Mouse (Mus musculus) hindbrain, embryonic 13.5 days (tissue): Measurements from ENCODE around the gene Camkv. TPM values are rescaled to one million over a fixed set of nuclear protein-coding genes. Genes with fewer than 3 reads are reported as not detected.

Experiments
- ATAC-seq: fragments of 200-750 bp; cut with Nextera tagmentation; 2 replicates; pipeline ENCODE4 v1.8.0; 2017; ENCODE audit warnings: moderate TSS enrichment; ENCODE audit not compliant: low FRiP score
- H3K27ac ChIP-seq: fragments of 300-500 bp; sonication (generic); 2 replicates; pipeline ENCODE4 v1.5.1; 2015; ENCODE audit warnings: inconsistent platforms, mild to moderate bottlenecking, moderate library complexity
- H3K27me3 ChIP-seq: fragments of 300-500 bp; sonication (generic); 2 replicates; pipeline ENCODE4 v1.6.1; 2015; ENCODE audit warnings: mild to moderate bottlenecking, inconsistent platforms
- H3K36me3 ChIP-seq: fragments of 300-500 bp; sonication (generic); 2 replicates; pipeline ENCODE4 v1.6.1; 2015; ENCODE audit warnings: mild to moderate bottlenecking, inconsistent platforms
- H3K4me1 ChIP-seq: fragments of 300-500 bp; sonication (generic); replicated peaks from 2 replicates; pipeline ENCODE4 v1.6.1; 2015; ENCODE audit warnings: inconsistent platforms
- H3K4me2 ChIP-seq: fragments of 300-500 bp; sonication (generic); 2 replicates; pipeline ENCODE4 v1.6.1; 2015; ENCODE audit warnings: inconsistent platforms, mild to moderate bottlenecking, moderate library complexity
- H3K4me3 ChIP-seq: fragments of 300-500 bp; sonication (generic); 2 replicates; pipeline ENCODE4 v1.5.1; 2015; ENCODE audit warnings: mild to moderate bottlenecking, inconsistent platforms
- H3K9ac ChIP-seq: fragments of 300-500 bp; sonication (generic); 2 replicates; pipeline ENCODE4 v1.6.1; 2015; ENCODE audit warnings: mild to moderate bottlenecking, inconsistent platforms
- H3K9me3 ChIP-seq: fragments of 300-500 bp; sonication (generic); 2 replicates; pipeline ENCODE4 v1.6.1; 2016; ENCODE audit warnings: inconsistent platforms
- WGBS: fragments of 180-500 bp; shearing (Covaris S2); methylation state at CpG from one replicate; pipeline ENCODE4 v1.1.7; 2015; 5-methylcytosine and 5-hydroxymethylcytosine counted together
- polyA plus RNA-seq: library from polyadenylated mRNA; unstranded; fragments of >200 nt; fragmentation: Nextera tagmentation; extraction: Ambion mirVana; gene quantifications from 2 replicates; pipeline ENCODE4 v1.2.1, GENCODE M21; 2015

Gene Camkv
- polyA plus RNA-seq, 1 experiment from 2014 or later, result 12.4 TPM

DNA sequence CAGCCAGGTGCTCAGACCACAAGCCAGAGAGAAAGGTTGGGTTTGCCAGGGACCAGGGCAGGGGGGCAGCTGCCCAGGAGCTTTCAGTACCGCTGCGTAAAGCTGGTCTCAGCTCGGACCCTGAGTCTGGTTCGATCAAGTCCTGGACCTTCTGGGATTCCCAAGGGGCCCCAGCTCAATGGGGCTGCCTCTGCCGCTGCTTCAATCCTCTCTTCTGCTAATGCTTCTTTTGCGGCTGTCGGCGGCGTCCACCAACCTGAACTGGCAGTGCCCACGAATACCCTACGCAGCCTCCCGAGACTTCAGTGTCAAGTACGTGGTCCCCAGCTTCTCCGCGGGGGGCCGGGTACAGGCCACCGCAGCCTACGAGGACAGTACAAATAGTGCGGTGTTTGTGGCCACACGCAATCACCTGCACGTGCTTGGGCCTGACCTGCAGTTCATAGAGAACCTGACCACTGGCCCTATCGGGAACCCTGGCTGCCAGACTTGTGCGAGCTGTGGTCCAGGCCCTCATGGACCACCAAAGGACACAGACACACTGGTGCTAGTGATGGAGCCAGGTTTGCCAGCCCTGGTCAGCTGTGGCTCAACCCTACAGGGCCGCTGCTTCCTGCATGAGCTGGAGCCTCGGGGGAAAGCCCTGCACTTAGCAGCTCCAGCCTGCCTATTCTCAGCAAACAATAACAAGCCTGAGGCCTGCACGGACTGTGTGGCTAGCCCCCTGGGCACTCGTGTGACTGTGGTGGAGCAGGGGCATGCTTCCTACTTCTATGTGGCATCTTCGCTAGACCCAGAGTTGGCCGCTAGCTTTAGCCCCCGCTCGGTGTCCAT is 28.3 kb upstream of the Camkv start:
- Histone ChIP-seq H3K9me3 (no peaks in the 10 kb centered on the region), H3K4me3 (peak overlapping the region; percentile 30), H3K27me3 (peaks cover 21% of the 10 kb centered on the region), H3K27ac (no peak overlapping the region), H3K36me3 (peaks cover 13% of the 10 kb centered on the region), H3K4me1 (peaks cover 23% of the 10 kb centered on the region), H3K9ac (peak overlapping the region; percentile 63), H3K4me2 (peak overlapping the region; percentile 54)
- WGBS, result 48% methylated on average over 31 of the region's 31 CpGs
- no peak for ATAC-seq

DNA sequence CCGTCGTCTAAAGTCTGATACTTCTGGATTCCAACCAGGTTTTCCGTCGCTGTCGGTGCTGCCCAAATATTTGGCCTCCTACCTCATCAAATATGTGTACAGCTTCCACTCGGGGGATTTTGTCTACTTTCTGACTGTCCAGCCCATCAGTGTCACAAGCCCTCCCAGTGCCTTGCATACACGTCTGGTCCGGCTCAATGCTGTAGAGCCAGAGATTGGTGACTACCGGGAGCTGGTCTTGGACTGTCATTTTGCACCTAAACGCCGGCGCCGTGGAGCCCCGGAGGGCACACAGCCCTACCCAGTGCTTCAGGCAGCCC is 27.7 kb upstream of the Camkv start:
- 82% methylated on average over 14 of the region's 14 CpGs for WGBS
- peaks cover 23% of the 10 kb centered on the region for H3K4me1 ChIP-seq
- no peaks in the 10 kb centered on the region for H3K9me3 ChIP-seq
- peak overlapping the region; percentile 54; the same call in 1 of the 2 replicates for H3K4me2 ChIP-seq
- H3K27ac ChIP-seq, result no peak overlapping the region
- no peak overlapping the region for H3K9ac ChIP-seq
- ATAC-seq, result no peak
- H3K36me3 ChIP-seq, result peaks cover 7% of the 10 kb centered on the region
- peaks cover 15% of the 10 kb centered on the region for H3K27me3 ChIP-seq
- no peak overlapping the region for H3K4me3 ChIP-seq

DNA sequence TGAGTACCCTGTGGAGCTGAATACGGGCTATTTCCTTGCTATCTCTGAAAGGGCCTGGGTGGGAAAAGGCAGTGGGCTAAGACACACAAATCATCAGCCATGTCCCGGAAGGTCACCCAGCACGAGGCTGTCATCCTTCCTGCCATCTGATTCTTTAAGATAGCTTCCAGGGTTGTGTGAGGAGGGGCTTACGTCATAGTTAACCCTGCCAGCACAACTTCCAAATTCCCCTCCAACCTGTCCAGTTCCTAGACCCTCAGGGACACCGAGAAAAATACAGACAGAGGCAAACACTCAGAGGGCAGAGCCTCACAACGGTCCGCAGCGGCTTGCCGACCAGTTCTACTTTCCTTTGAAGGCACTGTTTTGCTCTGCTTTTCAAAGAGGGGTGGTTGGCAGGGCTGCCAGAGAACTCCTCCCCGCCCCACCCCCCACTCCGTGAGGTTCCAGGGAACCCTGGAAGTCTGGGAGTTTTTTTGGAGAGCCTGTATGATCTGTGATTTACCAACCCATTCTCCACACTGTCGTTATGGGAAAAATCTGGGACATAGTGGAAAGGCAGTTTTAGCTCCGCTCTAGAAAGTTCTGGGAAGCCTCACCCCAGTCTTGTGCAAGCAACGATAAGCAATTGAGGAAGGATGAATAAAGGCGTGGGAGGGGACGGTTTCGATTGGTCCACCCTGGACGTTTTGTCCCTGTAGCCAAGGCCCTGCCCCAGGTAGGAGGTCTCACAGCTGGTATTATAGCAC is 26.9 kb upstream of the Camkv start:
- no peak overlapping the region for H3K9ac ChIP-seq
- no peaks in the 10 kb centered on the region for H3K36me3 ChIP-seq
- H3K27ac ChIP-seq, result no peak overlapping the region
- peaks cover 23% of the 10 kb centered on the region for H3K4me1 ChIP-seq
- H3K27me3 ChIP-seq, result peaks cover 14% of the 10 kb centered on the region
- no peaks in the 10 kb centered on the region for H3K9me3 ChIP-seq
- H3K4me3 ChIP-seq, result no peak overlapping the region
- ATAC-seq, result no peak
- WGBS, result 23% methylated on average over 18 of the region's 18 CpGs
- H3K4me2 ChIP-seq, result no peak overlapping the region

DNA sequence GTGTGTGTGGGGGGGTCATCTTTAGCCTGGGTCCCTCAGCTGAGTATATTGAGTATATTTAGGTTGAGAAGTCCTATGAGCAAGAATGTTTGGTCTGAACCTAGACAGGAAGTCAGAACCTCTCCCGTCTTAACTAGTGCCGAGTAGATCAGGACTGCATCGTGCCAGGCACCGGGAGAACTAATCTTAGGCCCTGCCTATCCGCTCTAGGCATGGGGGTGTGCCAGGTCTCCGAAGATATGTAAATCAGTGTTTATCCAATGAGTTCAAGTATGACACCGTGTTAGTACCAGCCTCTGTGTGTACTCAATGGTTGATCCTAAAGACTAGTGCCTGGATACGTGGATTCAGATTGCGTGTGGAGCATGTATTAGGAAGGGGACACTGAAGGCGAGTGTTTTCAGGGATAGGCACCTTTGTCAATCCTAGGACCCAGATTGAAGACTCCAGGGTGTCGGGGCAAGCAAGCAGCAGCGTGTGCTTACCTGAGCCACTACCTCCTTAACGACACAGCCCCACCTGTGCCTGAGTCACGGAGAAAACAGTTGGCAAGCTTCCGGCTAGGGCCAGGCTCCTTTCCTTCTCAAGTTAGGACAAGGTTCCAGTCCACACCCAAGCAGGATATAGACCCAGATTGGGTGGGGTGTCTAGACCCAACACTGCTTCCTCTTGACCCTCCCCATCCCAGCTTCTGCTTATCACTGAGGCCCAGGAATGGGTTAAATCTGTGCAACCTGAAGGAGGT is 25.3 kb upstream of the Camkv start:
- WGBS, result 92% methylated on average over 15 of the region's 15 CpGs
- no peak for ATAC-seq

DNA sequence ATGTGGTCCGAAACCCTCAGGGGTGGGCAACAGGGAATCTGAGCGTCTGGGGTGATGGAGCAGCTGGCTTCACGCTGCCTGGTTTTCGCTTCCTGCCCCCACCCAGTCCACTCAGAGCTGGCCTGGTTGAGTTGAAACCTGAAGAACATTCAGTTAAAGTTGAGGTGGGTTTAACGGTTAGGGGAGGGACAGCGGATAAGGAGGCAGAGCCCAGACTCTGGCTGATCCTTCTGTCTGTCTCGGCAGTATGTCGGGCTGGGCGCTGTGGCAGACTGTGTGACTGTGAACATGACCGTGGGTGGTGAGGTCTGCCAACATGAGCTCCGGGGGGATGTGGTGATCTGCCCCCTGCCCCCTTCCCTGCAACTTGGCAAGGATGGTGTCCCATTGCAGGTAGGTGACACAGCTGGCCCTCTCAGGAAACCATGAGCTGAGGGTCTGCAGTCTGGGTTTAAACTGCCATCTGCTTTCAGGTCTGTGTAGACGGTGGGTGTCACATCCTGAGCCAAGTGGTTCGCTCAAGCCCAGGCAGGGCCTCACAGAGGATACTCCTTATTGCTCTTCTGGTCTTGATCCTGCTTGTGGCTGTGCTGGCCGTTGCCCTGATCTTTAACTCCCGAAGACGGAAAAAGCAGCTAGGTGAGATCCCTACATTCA is 20.6 kb upstream of the Camkv start:
- WGBS, result 87% methylated on average over 16 of the region's 16 CpGs
- Histone ChIP-seq H3K9me3 (no peaks in the 10 kb centered on the region), H3K27ac (no peak overlapping the region), H3K27me3 (0 out of 2 replicates have a peak, but pooled peaks cover 8% of the 10 kb centered on the region), H3K4me1 (peaks cover 11% of the 10 kb centered on the region), H3K4me3 (no peak overlapping the region), H3K4me2 (no peak overlapping the region), H3K9ac (no peak overlapping the region), H3K36me3 (no peaks in the 10 kb centered on the region)
- no peak for ATAC-seq

More for the DNA sequence above, 25.3 kb upstream of the Camkv start:
- no peaks in the 10 kb centered on the region for H3K9me3 ChIP-seq
- H3K27ac ChIP-seq, result no peak overlapping the region
- H3K4me3 ChIP-seq, result no peak overlapping the region
- H3K27me3 ChIP-seq, result peaks cover 14% of the 10 kb centered on the region
- no peak overlapping the region for H3K9ac ChIP-seq
- no peak overlapping the region for H3K4me2 ChIP-seq
- no peaks in the 10 kb centered on the region for H3K36me3 ChIP-seq
- H3K4me1 ChIP-seq, result peaks cover 23% of the 10 kb centered on the region

DNA sequence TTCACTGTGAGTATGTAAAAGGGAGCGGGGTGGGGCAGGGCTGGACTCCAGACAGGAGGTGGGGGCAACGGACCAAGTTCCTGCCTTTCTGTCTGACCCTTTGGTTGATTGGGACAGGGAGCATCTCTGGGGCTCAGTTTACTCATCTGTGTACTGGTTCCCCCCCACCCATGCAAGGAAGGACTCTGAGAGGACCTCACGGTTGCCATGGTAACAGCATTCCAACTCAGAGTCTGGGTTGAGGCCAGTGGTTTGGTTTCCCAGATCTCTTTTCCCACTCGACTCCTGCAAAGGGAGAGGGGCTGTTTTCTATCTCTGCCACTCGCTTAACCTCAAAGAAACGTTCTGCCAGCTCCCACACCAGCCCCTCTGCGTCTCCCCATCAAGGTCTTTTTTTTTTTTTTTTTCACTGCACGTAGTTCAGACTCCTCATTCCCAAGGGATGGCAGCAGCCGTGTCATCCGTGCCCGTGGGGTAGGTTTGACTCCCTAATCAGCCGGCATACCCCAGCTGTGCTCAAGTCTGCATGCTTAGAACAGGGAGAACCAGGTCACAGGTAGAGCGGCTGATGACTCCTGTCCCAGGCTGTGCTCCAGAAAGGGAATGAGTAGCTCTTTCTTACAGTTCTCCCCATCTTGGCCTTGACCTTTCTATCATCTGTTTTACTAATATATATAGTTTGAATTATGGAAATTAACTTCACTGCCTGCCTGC is 17.4 kb upstream of the Camkv start:
- no peak overlapping the region for H3K27ac ChIP-seq
- H3K9me3 ChIP-seq, result no peaks in the 10 kb centered on the region
- 0 out of 2 replicates have a peak, but pooled peaks cover 8% of the 10 kb centered on the region for H3K27me3 ChIP-seq
- 32% methylated on average over 13 of the region's 13 CpGs for WGBS
- H3K4me2 ChIP-seq, result no peak overlapping the region
- peak overlapping the region; percentile 53; the same call in 1 of the 2 replicates for H3K9ac ChIP-seq
- H3K4me3 ChIP-seq, result no peak overlapping the region
- H3K4me1 ChIP-seq, result peaks cover 11% of the 10 kb centered on the region
- 0 out of 2 replicates have a peak, but pooled peaks have one; percentile 65 for ATAC-seq
- H3K36me3 ChIP-seq, result no peaks in the 10 kb centered on the region

DNA sequence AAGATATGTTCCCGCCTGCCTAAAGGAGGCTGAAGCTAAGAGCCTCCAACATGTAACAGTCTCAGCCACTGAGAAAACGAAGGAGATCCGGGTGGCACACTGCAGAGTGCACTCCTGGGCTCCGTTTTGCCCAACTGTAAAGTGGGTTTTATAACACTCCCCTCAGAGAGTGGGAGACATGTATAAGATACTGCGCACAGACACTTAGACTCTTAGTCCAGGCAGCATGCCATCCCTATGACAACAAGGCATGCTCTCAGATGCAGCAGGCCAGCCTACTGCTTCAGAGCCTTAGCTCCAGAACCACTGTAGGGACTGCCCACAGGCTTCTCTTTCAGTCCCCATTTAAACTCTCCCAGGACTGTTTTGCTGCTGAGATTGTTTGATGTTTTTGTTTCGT is 16.6 kb upstream of the Camkv start:
- H3K4me2 ChIP-seq, result no peak overlapping the region
- H3K9me3 ChIP-seq, result no peaks in the 10 kb centered on the region
- 86% methylated on average over 6 of the region's 6 CpGs for WGBS
- H3K27ac ChIP-seq, result no peak overlapping the region
- ATAC-seq, result no peak
- no peak overlapping the region for H3K9ac ChIP-seq
- H3K36me3 ChIP-seq, result no peaks in the 10 kb centered on the region
- no peak overlapping the region for H3K4me3 ChIP-seq
- H3K27me3 ChIP-seq, result 0 out of 2 replicates have a peak, but pooled peaks cover 8% of the 10 kb centered on the region
- peaks cover 12% of the 10 kb centered on the region for H3K4me1 ChIP-seq

DNA sequence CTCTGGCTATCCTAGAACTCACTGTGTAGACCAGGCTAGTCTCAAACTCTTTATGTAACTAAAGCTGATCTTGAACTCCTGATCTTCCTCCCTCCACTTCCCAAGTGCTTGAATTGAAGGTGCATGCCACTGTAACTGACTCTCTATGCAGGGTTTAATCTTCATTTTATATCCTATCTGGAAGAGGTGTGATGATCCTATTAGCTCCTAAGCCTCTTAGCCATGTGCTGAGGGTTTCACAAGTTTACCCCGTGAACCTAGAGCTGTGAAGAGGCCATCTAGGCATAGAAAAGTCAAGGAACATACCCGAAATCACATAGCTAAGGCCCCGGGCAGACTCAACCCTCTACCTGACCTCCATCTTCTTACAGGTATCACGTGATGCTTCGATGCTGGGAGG is 16.0 kb upstream of the Camkv start:
- Histone ChIP-seq H3K4me3 (no peak overlapping the region), H3K27me3 (0 out of 2 replicates have a peak, but pooled peaks cover 8% of the 10 kb centered on the region), H3K4me2 (no peak overlapping the region), H3K36me3 (no peaks in the 10 kb centered on the region), H3K27ac (no peak overlapping the region), H3K9me3 (no peaks in the 10 kb centered on the region), H3K4me1 (peaks cover 18% of the 10 kb centered on the region), H3K9ac (no peak overlapping the region)
- 90% methylated on average over 5 of the region's 5 CpGs for WGBS
- ATAC-seq, result no peak

DNA sequence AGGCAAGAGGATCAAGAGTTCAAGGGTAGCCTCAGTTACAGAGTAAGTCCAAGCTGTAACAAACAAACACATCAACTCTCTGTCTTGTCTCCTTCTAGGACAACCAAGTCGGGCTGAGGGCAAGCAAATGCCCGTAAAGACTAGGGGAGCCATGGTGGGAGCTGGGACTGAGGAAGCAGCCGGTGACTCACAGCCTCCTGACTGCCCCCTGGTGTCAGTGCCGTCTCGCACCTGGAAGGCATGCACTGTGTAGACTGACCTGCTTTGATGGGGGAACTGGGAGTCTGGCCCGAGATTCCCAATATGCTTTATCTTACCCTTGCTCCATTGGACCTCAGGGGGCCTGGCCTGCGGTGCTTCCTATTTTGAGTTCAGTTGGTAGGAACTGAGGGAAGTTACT is 12.5 kb upstream of the Camkv start:
- no peaks in the 10 kb centered on the region for H3K9me3 ChIP-seq
- H3K27me3 ChIP-seq, result no peaks in the 10 kb centered on the region
- H3K9ac ChIP-seq, result no peak overlapping the region
- WGBS, result 42% methylated on average over 7 of the region's 7 CpGs
- no peaks in the 10 kb centered on the region for H3K36me3 ChIP-seq
- no peak for ATAC-seq
- H3K27ac ChIP-seq, result no peak overlapping the region
- no peak overlapping the region for H3K4me3 ChIP-seq
- peaks cover 25% of the 10 kb centered on the region for H3K4me1 ChIP-seq
- H3K4me2 ChIP-seq, result no peak overlapping the region

DNA sequence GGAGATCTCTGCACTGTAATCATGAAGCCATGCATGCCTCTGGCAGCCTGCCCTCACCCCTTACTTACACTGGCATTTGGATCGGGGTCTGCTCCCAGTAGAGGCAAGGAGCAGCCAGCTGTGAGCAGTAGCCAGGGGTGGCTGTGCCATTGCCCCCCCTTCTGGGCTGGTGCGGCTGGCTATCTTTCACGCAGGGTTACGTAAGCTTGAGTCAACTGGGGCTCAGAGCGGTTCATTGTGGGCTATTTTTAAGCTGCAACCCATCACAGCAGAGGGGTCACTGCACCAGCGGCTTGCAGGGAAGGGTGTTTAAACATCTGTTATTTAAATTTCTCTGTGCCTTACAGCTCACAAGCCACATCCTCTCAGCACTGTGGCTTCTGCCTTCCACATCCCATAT is 11.5 kb upstream of the Camkv start:
- H3K27me3 ChIP-seq, result no peaks in the 10 kb centered on the region

DNA sequence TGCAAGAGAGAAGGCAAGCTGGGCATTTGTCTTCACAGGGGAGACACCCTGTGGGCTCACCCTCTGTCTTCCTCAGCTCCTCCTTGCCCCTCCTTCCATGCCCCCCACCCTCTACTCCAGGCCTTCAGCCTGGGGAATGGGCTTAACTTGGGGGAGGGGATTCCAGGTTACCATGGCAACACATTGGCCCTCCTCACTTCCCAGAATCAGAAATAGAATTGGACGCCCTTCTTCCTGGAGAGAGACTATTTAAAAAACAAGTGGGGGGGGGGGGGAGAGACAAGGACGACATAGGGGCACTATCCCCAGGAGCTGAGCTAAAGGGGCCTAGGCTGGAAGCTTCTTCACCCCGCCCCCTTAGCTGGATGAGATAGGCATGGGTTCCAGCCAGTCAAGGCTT is 10.2 kb upstream of the Camkv start:
- no peaks in the 10 kb centered on the region for H3K36me3 ChIP-seq
- no peaks in the 10 kb centered on the region for H3K9me3 ChIP-seq
- ATAC-seq, result no peak
- H3K4me1 ChIP-seq, result peaks cover 19% of the 10 kb centered on the region
- H3K27ac ChIP-seq, result no peak overlapping the region
- H3K4me2 ChIP-seq, result no peak overlapping the region
- H3K9ac ChIP-seq, result no peak overlapping the region
- H3K4me3 ChIP-seq, result no peak overlapping the region
- no peaks in the 10 kb centered on the region for H3K27me3 ChIP-seq
- 28% methylated on average over 3 of the region's 3 CpGs for WGBS

More for the DNA sequence above, 11.5 kb upstream of the Camkv start:
- Histone ChIP-seq H3K4me1 (peaks cover 19% of the 10 kb centered on the region), H3K36me3 (no peaks in the 10 kb centered on the region), H3K4me2 (no peak overlapping the region), H3K9me3 (no peaks in the 10 kb centered on the region), H3K9ac (no peak overlapping the region), H3K27ac (no peak overlapping the region), H3K4me3 (no peak overlapping the region)
- 46% methylated on average over 6 of the region's 6 CpGs for WGBS
- ATAC-seq, result no peak
